19 mouse cellular contexts compared by ENCODE assay signal in the genomic region with DNA sequence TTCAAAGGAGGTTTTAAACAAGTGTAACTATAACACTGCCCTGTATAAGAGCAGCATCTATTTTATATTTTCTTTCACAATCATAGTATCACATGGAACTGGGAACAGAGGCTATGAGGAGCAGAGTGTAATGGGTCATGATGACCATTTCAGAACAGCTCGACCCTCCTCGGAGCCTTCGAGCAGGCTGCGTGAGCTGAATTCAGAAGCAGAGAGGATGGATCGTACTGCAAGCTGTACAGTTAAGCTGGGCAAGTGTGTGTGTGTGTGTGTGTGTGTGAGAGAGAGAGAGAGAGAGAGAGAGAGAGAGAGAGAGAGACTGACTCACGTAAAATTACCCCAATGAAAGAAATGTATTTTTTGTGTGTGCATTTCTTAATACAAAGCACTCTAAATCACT. TPM values are rescaled to one million over a fixed set of nuclear protein-coding genes. Genes with fewer than 3 reads are reported as not detected.
DNase-seq lines count a peak whose midpoint lies in the region; ATAC-seq and TF ChIP-seq lines count a peak whose summit lies in the region.
"Had no signal": no experiment of that assay in that cellular context is flagged by ENCODE, and none has a peak within 500 bp of the region (broad histone marks: within the 10 kb centered on the region; RNA-seq: fewer than 3 reads in every experiment).

No protein-coding gene starts in this region.

- TF ChIP-seq CTCF in midbrain, postnatal 0 days (IDR thresholded peaks at IDR 0.05) = no peak

- no peaks in the 10 kb centered on the region for H3K9me3 ChIP-seq in hindbrain, embryonic 13.5 days
- no peaks in the 10 kb centered on the region for H3K9me3 ChIP-seq in hindbrain, embryonic 16.5 days (ENCODE audit: control insufficient read depth, low read length)
- H3K9me3 ChIP-seq in neural tube, embryonic 13.5 days = no peaks in the 10 kb centered on the region
- H3K9me3 ChIP-seq in midbrain, postnatal 0 days (ENCODE audit: low read length) = no peaks in the 10 kb centered on the region
- H3K9me3 ChIP-seq: embryonic facial prominence, embryonic 15.5 days; forebrain, embryonic 10.5 days; heart, embryonic 13.5 days had no signal

- H3K36me3 ChIP-seq in hindbrain, embryonic 13.5 days = no peaks in the 10 kb centered on the region
- no peaks in the 10 kb centered on the region for H3K36me3 ChIP-seq in hindbrain, embryonic 16.5 days (ENCODE audit: control insufficient read depth, insufficient read depth, low read length)
- no peaks in the 10 kb centered on the region for H3K36me3 ChIP-seq in neural tube, embryonic 13.5 days
- no peaks in the 10 kb centered on the region for H3K36me3 ChIP-seq in midbrain, postnatal 0 days (ENCODE audit: insufficient read depth, low read length)
- H3K36me3 ChIP-seq: embryonic facial prominence, embryonic 15.5 days; forebrain, embryonic 10.5 days; heart, embryonic 13.5 days had no signal

- ATAC-seq in hindbrain, embryonic 13.5 days (ENCODE audit: low FRiP score) = no peak
- no peak for ATAC-seq in hindbrain, embryonic 16.5 days
- ATAC-seq in neural tube, embryonic 13.5 days (ENCODE audit: low read depth) = no peak
- ATAC-seq in midbrain, postnatal 0 days (ENCODE audit: low FRiP score) = 0 out of 2 replicates have a peak, but pooled peaks have one; percentile 57
- ATAC-seq: forebrain, embryonic 14.5 days had no signal

- peak overlapping the region; percentile 84 for H3K27ac ChIP-seq in hindbrain, embryonic 13.5 days
- no peak overlapping the region for H3K27ac ChIP-seq in hindbrain, embryonic 16.5 days (ENCODE audit: low read depth, low read length)
- peak overlapping the region; percentile 79 for H3K27ac ChIP-seq in neural tube, embryonic 13.5 days (replicated peaks)
- peak overlapping the region; percentile 70; the same call in 1 of the 2 replicates for H3K27ac ChIP-seq in midbrain, postnatal 0 days (ENCODE audit: low read depth, low read length)
- H3K27ac ChIP-seq: embryonic facial prominence, embryonic 15.5 days; forebrain, embryonic 10.5 days; gastrocnemius, adult 2 months; heart, embryonic 13.5 days had no signal

- H3K27me3 ChIP-seq in hindbrain, embryonic 13.5 days = no peaks in the 10 kb centered on the region
- no peaks in the 10 kb centered on the region for H3K27me3 ChIP-seq in hindbrain, embryonic 16.5 days (replicated peaks; ENCODE audit: control insufficient read depth, insufficient read depth, low read length)
- H3K27me3 ChIP-seq in neural tube, embryonic 13.5 days = no peaks in the 10 kb centered on the region
- H3K27me3 ChIP-seq in midbrain, postnatal 0 days (ENCODE audit: insufficient read depth, low read length) = no peaks in the 10 kb centered on the region
- H3K27me3 ChIP-seq: embryonic facial prominence, embryonic 15.5 days; heart, embryonic 13.5 days had no signal

- no peak overlapping the region for H3K4me2 ChIP-seq in hindbrain, embryonic 13.5 days
- H3K4me2 ChIP-seq in hindbrain, embryonic 16.5 days (ENCODE audit: low read length) = no peak overlapping the region
- no peak overlapping the region for H3K4me2 ChIP-seq in neural tube, embryonic 13.5 days
- no peak overlapping the region for H3K4me2 ChIP-seq in midbrain, postnatal 0 days (ENCODE audit: low read depth, low read length, poor library complexity, severe bottlenecking)
- H3K4me2 ChIP-seq: embryonic facial prominence, embryonic 15.5 days; heart, embryonic 13.5 days had no signal

- 79% methylated on average over 6 of the region's 6 CpGs for WGBS in hindbrain, embryonic 13.5 days
- 67% methylated on average over 6 of the region's 6 CpGs for WGBS in hindbrain, embryonic 16.5 days
- 81% methylated on average over 6 of the region's 6 CpGs for WGBS in neural tube, embryonic 13.5 days
- 72% methylated on average over 6 of the region's 6 CpGs for WGBS in midbrain, postnatal 0 days

- H3K9ac ChIP-seq in hindbrain, embryonic 13.5 days = no peak overlapping the region
- no peak overlapping the region for H3K9ac ChIP-seq in hindbrain, embryonic 16.5 days (ENCODE audit: low read depth, low read length)
- H3K9ac ChIP-seq in neural tube, embryonic 13.5 days = no peak overlapping the region
- H3K9ac ChIP-seq in midbrain, postnatal 0 days (replicated peaks; ENCODE audit: low read length, poor library complexity, severe bottlenecking) = no peak overlapping the region
- H3K9ac ChIP-seq: embryonic facial prominence, embryonic 15.5 days; heart, embryonic 13.5 days had no signal

- H3K4me3 ChIP-seq in hindbrain, embryonic 13.5 days = no peak overlapping the region
- H3K4me3 ChIP-seq in hindbrain, embryonic 16.5 days (ENCODE audit: low read length) = no peak overlapping the region
- no peak overlapping the region for H3K4me3 ChIP-seq in neural tube, embryonic 13.5 days
- H3K4me3 ChIP-seq in midbrain, postnatal 0 days (ENCODE audit: low read depth, low read length) = no peak overlapping the region
- H3K4me3 ChIP-seq: embryonic facial prominence, embryonic 15.5 days; erythroblast, embryonic 14.5 days; forebrain, embryonic 10.5 days; gastrocnemius, adult 2 months; heart, embryonic 13.5 days had no signal

- DNase-seq in neural tube, embryonic 10.5 days (ENCODE audit: extremely low spot score, low spot score) = no peak
- DNase-seq in midbrain, postnatal 0 days (ENCODE audit: low spot score) = no peak
- no peak for DNase-seq in cerebellum, postnatal 36 days
- DNase-seq in gastrocnemius, adult 8-10 months (ENCODE audit: low spot score in 2 of 2) = no peak
- DNase-seq: adrenal gland, postnatal 10 days; cerebellum, adult 18-20 months; cerebellum, adult 9-11 months; gastrocnemius, adult 2 months; gastrocnemius, postnatal 36 days; heart, adult 11 months; heart, postnatal 36 days had no signal

- no peaks in the 10 kb centered on the region for H3K4me1 ChIP-seq in hindbrain, embryonic 13.5 days (replicated peaks)
- no peaks in the 10 kb centered on the region for H3K4me1 ChIP-seq in hindbrain, embryonic 16.5 days (ENCODE audit: control insufficient read depth, insufficient read depth, low read depth, low read length)
- 0 out of 2 replicates have a peak, but pooled peaks cover 2% of the 10 kb centered on the region for H3K4me1 ChIP-seq in neural tube, embryonic 13.5 days (replicated peaks)
- 0 out of 2 replicates have a peak, but pooled peaks cover 4% of the 10 kb centered on the region for H3K4me1 ChIP-seq in midbrain, postnatal 0 days (ENCODE audit: insufficient read depth, low read length)
- H3K4me1 ChIP-seq: embryonic facial prominence, embryonic 15.5 days; heart, embryonic 13.5 days had no signal

RNA-seq across cellular contexts. Expression of gene Poc5, which starts 37.9 kb away (rescaled TPM):
- polyA plus RNA-seq in hindbrain, embryonic 13.5 days (2015; fragmentation: Nextera tagmentation; extraction: Ambion mirVana) = 22.8 and 24.2 TPM in 2 replicates
- polyA plus RNA-seq in hindbrain, embryonic 16.5 days (2015; fragmentation: Nextera tagmentation; extraction: Ambion mirVana) = 16.4 and 19.0 TPM in 2 replicates
- 20.1 and 22.7 TPM in 2 replicates for polyA plus RNA-seq in neural tube, embryonic 13.5 days (2015; fragmentation: Nextera tagmentation; extraction: Ambion mirVana)
- 24.0 and 27.7 TPM in 2 replicates for total RNA-seq in midbrain, postnatal 0 days (2014; rRNA removed)
- 15.7 and 16.3 TPM in 2 replicates for polyA plus RNA-seq in midbrain, postnatal 0 days (2015; fragmentation: Nextera tagmentation; extraction: Ambion mirVana)
- 1 to 10 TPM; 5.3 to 6.9 (median 6.1) TPM for total RNA-seq in gastrocnemius, adult 8-10 months (2022)
